Mouse (Mus musculus) right cerebral cortex, postnatal 4 days (tissue): ENCODE measurements around the gene Itprid2.

ENCODE experiments used
- DNase-seq: peaks from one replicate; pipeline ENCODE4 v3.0.0-alpha.2; 2022

The Itprid2 gene

GRCm38 (mm10) chr2:79651701-79652100 is 16.5 kb downstream of the Itprid2 start:
- no peak for DNase-seq

DNA sequence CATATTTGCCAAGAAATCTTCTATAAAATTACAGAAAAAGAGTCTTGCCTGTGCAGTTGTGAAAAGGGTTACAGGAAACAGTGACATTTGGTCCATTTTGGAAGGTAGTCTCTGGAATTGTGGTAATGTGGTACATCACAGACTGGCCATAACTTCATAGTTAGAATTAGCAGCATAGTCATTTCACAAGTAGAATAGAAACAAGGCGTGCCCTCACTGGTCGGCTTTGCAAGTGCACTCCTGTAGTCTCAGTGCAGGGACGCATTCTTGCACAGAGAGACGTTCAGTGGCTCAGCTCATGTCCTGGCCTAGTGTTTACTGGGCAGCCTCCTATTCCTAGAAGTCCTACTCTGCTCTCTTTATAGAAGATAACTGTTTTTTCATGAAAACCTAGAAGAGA is 17.4 kb downstream of the Itprid2 start:
- DNase-seq = no peak

DNA sequence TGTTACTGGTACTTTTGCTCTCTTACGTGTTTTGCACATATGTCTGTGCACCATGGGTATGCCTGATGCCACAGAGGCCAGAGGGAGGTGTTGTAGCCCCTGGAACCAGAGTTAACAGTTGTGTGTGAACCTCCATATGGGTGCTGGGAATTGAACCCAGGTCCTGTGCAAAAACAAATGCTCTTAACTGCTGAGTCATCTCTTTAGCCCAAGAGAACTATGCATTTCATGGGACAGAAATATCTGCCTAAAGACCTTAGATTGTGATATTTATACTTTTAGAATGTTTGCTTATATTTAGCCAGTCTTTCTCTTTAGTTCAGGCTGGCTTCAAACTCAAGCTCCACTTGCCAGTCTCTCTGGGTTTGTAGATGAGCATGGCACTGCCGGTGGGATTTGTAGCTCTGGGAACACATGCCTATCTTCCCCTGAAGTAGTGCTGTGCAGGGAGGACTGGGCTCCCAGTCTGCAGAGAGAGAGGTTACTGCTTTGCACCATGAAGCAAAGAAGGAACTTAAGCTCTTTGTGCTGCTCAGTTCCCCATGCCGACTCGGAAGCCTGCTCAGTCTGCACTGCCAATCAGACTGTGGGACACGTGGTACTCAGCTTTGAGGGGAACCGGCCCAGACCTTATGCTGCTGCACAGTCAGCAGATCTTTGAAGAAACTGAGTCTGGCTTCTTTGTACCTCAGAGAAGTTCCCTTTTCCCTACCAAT is 18.1 kb downstream of the Itprid2 start:
- no peak for DNase-seq

DNA sequence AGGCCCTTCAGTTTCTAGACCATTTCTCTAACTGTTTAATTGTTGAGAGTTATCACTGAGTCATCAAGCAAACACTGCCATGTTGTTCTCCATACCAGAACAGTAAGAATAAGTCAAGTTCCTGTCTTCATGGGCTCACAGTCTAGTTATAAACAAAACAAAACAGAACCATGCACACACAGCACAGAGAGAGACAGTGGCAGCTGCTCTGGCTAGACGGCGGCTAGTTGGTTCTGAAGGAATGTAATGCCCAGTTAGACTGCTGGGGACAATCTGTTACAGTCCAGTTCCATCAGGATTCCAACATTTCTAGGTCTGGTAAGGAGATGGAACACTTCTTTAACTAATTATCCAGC is 18.6 kb downstream of the Itprid2 start:
- DNase-seq = no peak

- no peak for DNase-seq
Observed at GRCm38 (mm10) chr2:79657062-79657461, 21.9 kb downstream of the Itprid2 start.

- DNase-seq = no peak
Observed at GRCm38 (mm10) chr2:79660417-79661185, 25.4 kb downstream of the Itprid2 start.

GRCm38 (mm10) chr2:79661486-79662104 is 26.4 kb downstream of the Itprid2 start:
- DNase-seq = no peak

GRCm38 (mm10) chr2:79664532-79665286 is 29.6 kb downstream of the Itprid2 start:
- no peak for DNase-seq

- DNase-seq = no peak
Observed at GRCm38 (mm10) chr2:79665492-79665891, 30.3 kb downstream of the Itprid2 start.

DNA sequence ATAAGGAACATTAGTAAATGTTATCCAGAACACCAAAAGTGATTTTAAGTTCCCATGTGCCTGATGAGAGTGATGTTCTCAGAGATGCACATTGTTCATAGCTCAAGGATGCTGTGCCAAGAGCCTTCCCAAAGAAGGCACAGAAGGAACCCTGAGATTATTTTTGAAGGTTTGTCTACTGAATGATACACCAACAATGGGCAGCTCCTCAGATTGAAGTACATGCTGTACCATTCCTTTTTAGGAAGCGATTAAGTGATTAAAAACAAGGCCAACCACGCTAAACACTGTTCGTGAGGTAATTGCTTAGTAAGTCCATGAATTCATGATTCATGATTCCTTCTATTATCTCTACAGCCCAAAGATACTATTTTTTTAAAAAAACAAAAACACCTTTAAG is 40.1 kb downstream of the Itprid2 start:
- no peak for DNase-seq

GRCm38 (mm10) chr2:79677663-79678257 is 42.6 kb downstream of the Itprid2 start:
- no peak for DNase-seq

GRCm38 (mm10) chr2:79681672-79682071 is 46.5 kb downstream of the Itprid2 start:
- no peak for DNase-seq

- no peak for DNase-seq
Observed at GRCm38 (mm10) chr2:79683258-79683657, 48.1 kb downstream of the Itprid2 start.

DNA sequence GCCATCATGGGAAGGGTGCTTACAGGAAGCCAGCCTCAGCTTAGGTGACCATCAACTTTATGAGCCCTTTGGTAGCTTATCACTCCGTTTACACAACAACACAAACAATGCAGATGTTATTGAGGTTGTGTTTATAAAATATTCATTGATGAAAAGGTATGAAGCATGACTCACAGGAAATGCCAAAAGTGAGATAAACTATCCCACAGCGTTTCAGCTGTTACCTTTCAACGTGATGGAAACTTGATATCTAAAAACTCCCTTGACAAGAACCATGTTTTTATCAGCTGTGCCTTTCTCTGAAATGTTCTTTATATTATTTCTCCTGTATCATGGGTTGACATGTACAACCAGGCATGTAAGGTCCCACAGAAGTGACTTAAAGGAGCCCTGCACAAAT is 55.7 kb downstream of the Itprid2 start:
- no peak for DNase-seq

DNA sequence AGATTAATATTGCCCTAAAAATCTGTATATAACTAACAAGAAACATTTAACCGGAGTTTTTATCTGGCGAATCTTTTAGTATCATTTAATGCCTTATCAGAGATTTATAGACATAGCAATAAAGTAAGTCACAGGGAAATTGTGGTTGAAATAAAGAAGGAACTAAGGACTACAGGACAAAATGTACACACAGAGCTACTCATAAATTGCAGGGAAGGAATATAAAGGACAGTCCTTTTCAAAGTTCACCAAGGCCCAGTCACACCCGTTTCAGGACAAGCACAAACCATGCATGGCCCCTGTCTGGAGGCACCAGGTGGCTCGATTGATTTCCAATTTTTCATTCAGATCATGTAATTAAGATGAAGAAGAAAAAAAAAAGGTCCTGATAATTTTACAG is 60.0 kb downstream of the Itprid2 start:
- no peak for DNase-seq

DNA sequence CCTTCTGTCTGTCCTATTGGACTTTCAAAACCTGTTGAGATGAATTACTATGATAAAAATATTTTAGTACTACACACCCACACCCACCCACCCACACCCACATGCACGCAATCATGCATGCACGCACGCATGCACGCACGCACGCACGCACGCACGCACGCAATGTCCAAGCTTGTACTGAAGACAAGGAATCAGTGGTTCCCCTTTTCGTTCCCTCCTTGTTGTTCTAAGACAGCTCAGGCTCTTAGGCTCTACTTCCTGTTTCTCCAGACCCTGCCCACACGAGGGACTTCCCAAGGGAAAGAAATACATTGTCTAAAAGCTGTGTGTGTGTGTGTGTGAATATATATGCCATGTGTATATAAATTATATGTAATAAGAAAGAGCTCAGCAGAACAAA is 60.8 kb downstream of the Itprid2 start:
- no peak for DNase-seq

- no peak for DNase-seq
Observed at GRCm38 (mm10) chr2:79696478-79697230, 61.5 kb downstream of the Itprid2 start.

GRCm38 (mm10) chr2:79698166-79698565 is 63.0 kb downstream of the Itprid2 start:
- DNase-seq = no peak

DNA sequence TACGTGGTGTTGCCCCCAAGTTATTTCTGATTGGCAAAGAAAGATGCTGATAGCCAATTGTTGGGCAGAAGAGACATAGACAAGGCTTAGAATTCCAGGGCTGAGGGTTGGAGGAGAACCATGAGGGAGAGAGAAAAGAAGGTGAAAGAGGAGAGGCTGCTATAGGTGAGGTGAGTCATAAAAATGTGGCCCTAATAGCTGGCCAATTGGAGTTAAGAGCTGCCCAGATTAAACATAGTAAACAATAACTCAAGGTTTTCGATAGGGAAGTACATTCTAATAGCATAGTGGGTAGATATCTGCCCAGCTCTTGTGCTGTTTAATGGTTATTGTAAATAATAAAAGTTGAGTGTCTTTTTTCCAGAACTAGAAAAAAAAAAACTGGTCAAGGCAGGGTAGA is 69.6 kb downstream of the Itprid2 start:
- no peak for DNase-seq

- no peak for DNase-seq
Observed at GRCm38 (mm10) chr2:79707575-79707974, 72.4 kb downstream of the Itprid2 start, which contains the start of gene Ppp1r1c. TSS of gene Ppp1r1c (plus strand) at chr2:79707780.

DNA sequence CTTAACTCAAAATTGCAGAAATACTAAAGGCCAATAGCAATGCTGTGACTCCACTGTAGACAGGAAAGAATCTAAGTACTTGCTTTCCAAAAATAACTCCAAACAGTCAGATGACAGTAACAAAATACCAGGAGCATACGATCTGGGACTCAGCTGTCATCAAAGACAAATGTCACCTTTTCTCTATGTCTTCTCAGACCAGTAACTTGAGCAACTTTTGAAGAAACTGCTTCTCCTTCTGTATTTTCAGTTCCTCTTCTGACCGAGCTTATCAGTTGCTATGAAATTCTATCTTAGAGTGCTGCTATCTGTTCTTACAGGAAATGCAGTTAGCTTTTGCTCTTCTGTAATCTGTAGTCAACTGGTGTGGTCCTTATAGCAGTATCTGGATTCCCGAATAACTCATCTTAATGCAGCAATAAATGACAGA is 78.5 kb downstream of the Itprid2 start:
- DNase-seq = no peak

DNA sequence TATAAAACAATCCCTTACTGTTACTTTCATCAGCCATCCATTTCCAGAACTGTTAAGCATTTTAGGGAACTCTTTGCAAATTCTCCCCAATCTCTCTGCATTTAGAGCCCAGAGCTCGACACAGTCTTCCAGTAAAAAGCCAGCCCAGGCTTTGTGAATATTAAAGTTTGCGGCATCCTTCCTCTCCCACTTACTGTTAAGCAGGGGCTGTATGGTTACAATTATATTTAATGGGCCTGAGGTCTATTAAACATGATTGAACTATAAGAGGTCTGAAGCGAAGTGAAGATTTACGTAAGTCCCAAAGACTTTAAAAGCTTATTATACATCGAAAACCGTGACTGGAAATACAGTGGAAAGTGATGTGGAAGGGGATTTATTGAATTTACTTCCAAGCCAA is 79.6 kb downstream of the Itprid2 start:
- DNase-seq = no peak
